Mouse (Mus musculus) megakaryocyte-erythroid progenitor cell, adult 5 weeks (primary cell): ENCODE measurements around the gene Ptgfr. TPM values are rescaled to one million over a fixed set of nuclear protein-coding genes. Genes with fewer than 3 reads are reported as not detected.

Source experiments
- polyA plus RNA-seq: library from polyadenylated mRNA; stranded (reverse); fragments of >175 nt; gene quantifications from 2 replicates; pipeline ENCODE4 v1.2.3, GENCODE M21; 2012

Gene Ptgfr
- not detected in 2 replicates for polyA plus RNA-seq

DNA sequence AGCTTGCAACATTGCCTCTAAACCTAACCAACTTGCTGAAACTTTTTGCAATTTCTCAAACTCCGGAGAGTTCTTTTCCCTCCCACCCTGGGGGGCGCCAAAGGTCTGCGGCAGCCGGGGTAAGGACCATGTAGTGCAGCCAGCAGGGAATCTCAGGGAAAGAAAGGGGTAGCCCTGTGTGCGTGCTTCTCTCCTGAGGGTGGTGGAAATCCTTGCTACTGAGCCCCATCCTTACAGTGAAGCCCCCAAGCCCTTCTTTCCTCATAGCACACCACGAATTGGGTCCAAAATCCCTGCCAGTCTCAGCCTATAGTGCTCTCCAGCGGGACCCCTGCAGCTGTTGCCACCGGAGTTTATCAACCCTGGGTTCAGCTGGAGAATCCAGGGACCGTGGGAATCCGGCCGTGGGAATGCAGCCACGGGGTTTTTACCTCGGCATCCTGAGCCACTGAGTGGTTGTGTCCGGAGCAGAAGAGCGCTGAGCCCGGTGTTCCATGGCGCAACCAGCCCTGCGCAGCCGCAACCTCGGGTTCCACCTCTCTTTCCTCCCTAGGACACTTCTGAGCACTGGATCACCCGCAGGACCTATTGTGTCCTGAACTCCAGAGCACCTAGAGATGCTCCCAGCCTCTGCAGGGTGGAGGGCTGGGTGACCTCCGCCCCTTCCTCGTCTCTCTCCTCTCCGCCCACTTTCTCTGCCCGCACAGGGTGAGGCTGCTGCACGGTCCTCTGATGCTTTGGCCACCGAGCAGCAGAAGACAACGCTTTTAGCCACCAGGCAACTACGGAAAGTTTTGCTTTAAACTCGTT is at the start of gene Ptgfr:
Gene Ptgfr, minus strand, starts transcription at position 760 of the 810 bp plus-strand sequence.

DNA sequence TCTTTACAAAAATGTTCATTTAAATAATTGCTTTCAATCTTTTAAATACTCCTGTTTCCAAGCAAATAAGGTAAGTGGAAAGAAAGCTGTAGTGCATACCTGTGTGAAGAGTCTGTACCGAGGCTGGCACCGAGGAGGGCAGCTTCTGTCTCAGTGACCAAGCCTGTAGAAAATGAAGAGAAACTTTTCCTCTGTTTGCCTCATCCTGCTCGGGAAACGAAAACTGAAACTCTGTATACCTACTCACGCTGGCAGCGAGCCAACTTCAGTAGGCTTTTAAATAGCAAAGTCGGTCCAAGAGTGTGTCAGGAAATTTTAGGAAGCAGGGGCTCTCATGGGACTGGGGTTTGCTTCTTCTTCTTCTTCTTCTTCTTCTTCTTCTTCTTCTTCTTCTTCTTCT is 87.7 kb downstream of the Ptgfr start, which contains the start of gene Ifi44:
Gene Ifi44, minus strand, starts transcription at position 224 of the 400 bp plus-strand sequence.

Other genes starting within 250 kb of the Ptgfr start
- gene Ifi44, start 87.7 kb downstream of the Ptgfr start, polyA plus RNA-seq = 0.18 and 0.22 TPM in 2 replicates
- not detected in 2 replicates for gene Ifi44l, start 74.7 kb downstream of the Ptgfr start, polyA plus RNA-seq